Mouse (Mus musculus): Measurements from ENCODE around the gene Il2ra.

DNA sequence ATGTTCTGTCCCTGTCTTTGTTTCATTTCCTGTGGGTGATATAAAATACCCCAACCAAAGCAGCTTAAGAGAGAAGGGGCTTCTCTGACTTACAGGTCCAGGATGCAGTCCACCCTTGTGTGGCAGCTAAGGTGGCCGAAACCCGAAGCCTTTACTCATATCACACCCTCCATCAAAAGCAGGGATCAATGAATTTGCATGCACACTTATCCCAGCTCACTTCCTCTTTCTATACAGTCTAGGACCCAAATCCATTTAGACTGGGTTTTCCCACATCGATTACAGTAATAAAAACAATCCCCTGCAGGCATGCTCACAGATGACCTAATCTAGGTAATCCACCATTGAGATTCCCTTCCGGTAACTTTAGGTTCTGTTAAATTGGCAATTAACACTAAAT, 43.9 kb downstream of the Il2ra start:
- no peak for TF ChIP-seq CTCF (IDR thresholded peaks at IDR 0.05; ENCODE audit: low read depth)
- no peak for TF ChIP-seq EP300 (IDR thresholded peaks at IDR 0.05; ENCODE audit: low read depth)
